Mouse (Mus musculus) retina, embryonic 14.5 days (tissue): ENCODE results near the gene Fuom.

Experiments used
- DNase-seq: peaks from one replicate; pipeline ENCODE4 v3.0.0-alpha.2; 2015; ENCODE audit warnings: low spot score

Gene Fuom

DNA sequence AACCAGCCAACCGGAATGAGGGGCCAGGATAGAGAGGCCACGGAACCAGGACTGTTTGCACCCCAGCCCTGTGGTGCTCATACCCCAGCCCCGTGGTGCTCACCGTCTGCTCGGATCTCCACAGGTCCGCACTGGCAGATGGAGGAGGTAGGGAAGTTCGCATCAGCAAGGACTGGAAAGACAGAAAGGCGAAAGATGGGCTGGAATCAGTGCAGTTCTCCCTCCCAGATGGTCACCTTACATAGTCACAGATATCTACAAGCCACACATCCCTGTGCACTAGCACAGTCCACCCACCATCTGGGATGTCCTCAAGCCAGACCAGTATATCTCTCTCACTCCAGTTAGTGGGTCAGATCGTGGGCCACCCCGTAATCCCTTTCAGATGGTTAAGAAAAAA is 743 bp downstream of the Fuom start:
- DNase-seq, result no peak

- no peak for DNase-seq
Measured at GRCm38 (mm10) chr7:140098466-140098865, 3.8 kb downstream of the Fuom start.

- no peak for DNase-seq
Measured at GRCm38 (mm10) chr7:140096055-140096454, 6.2 kb downstream of the Fuom start.

DNA sequence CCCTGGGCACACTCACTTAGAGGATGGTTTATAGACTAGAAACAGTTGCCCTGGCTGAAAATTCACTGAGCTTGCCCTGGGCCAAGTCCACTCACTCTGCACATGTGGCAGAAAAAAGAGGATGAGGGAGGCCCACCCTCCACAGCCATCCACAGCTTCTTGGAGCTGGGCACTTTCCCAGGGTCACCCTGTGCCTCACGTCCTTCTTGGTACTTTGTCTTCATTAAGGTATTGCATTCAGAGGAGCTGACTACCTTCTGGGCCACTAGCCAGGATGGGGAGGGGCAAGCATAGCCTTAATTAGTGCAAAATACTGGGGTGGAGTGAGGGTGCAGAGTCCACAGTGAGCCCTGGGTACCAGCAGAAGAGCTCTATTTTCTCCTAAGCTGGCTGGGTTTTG is 6.7 kb downstream of the Fuom start:
- no peak for DNase-seq

GRCm38 (mm10) chr7:140094954-140095353 is 7.3 kb downstream of the Fuom start:
- DNase-seq, result no peak

DNA sequence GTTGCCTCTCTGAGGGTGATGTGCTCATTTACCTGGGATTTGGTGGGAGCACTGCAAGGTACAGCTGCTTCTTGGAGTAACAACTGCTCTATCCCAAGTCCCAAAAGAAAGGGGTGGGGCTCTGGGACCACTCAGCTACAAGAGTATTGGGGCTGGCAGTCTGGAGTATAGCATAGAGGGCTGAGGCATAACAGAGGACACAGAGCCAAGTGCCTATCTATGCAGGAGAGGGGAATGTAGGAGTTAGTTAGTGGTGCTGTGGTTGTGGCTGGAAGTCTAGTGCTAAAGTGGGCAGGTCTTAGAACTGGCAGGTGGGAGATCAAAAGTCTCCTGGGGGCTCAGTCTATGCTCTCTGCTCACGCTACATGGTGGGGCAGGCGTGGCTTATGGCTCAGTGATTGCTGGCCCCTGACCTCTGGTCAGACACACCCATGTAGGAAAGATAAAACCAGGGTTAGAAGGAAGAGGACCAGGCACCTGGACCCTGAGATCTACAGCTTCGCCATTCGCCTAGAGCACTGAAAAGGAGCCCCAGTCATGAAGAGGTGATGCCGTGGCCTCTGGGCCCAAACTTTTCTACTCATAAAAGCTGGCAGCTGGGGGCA is 9.2 kb downstream of the Fuom start, which contains the start of gene Prap1:
TSS of gene Prap1 (plus strand) at position 472 of the 605 bp plus-strand sequence.
- no peak for DNase-seq

- DNase-seq, result no peak
Measured at GRCm38 (mm10) chr7:140090601-140091000, 11.6 kb downstream of the Fuom start.

- DNase-seq, result peak; percentile 85
Measured at GRCm38 (mm10) chr7:140082242-140082678, 20.0 kb downstream of the Fuom start, which contains the start of gene Caly. Gene Caly (minus strand): TSS chr7:140082548.

GRCm38 (mm10) chr7:140081408-140082241 is 20.6 kb downstream of the Fuom start:
- peak; percentile 10 for DNase-seq

- DNase-seq, result peak; percentile 85
Measured at GRCm38 (mm10) chr7:140080503-140081156, 21.6 kb downstream of the Fuom start.

DNA sequence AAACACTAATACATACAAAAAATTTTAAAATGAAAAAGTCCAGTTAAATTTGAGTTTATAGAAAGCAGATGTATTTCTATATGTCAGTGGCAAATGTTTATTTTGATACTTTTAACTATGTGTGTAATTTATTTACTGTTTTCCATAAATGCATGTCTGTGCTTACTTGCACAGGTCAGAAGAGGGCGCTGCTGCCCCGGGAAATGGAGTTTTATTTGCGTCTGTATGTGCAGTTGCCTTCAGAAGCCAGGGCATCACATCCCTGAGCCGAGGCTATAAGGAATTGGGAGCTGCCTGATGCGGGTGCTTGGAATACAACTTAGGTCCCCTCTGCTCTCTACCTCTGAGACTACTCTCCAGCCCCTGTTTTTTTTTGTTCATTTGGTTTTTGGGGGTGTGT is 23.5 kb downstream of the Fuom start:
- peak; percentile 87 for DNase-seq

DNA sequence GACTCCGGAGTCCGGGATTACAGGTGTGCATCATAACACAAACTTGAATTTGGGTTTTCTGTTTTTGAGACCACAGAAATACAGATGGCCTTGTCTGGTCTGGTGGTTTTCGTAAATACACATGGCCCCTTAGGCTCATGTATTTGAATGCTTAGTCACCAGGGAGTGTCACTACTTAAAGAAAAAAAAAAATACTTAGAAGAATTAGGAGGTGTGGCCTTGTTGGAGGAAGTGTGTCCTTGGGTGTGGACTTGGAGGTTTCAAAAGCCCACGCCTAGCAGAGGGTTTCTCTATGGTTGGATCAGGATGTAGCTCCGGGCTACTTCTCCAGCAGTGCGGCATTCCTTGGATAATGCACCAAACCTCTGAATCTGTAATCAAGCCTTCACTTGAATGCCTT is 24.5 kb downstream of the Fuom start:
- DNase-seq, result no peak

DNA sequence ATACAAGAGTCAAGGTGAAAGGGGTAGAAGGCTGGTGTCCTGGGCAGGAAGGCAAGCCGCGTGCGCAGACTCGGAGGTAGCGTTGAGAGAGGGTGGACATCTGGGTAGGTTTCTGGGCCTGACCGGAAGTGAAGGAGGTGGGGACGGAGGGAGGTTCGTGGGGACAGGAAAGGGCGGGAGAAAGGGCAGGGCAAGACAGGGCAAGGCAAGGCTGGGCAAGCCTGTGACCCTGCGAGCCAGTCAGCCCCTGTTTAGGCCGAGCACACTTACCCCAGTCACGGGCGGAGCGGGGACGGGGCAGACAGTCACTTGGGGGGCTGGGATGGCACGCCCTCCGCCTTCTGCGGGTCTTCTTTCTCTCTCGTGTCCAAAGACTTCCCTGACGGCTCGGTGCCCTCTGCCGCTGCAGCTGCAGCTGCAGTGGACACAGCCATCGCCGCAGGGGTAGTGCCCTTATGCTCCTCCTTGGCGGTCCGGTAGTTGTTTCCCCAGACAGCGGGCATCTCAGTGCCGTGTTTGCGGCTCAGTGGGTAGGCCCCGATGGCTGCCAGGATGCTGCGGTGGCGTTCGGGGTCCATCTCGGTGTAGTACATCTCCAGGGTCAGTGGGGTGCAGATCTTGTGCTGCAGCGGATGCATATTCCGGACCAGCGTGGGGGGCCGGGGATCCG is 32.1 kb downstream of the Fuom start:
- DNase-seq, result no peak

- DNase-seq, result no peak
Measured at GRCm38 (mm10) chr7:140067397-140067796, 34.8 kb downstream of the Fuom start.

GRCm38 (mm10) chr7:140063092-140063491 is 39.1 kb downstream of the Fuom start:
- peak; percentile 89 for DNase-seq

DNA sequence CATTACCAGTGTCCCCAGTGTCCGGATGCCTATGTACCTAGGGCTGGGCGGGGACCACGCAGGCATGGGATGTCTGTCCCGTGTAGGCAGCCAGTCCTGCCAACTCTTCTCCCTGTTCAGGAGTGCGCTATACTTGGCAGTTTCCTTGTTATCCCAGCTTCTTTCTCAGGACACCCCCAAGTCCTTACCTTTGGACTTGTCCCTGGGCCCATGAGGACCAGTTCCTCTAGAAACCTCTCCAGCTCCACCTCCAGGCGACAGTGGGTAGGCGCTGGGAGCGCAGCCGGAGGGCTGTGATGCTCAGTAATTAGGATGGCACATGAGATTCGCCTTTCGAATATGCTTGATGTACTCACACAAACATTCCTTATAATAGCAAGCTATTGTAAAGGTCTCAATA is 39.9 kb downstream of the Fuom start:
- peak; percentile 62 for DNase-seq

DNA sequence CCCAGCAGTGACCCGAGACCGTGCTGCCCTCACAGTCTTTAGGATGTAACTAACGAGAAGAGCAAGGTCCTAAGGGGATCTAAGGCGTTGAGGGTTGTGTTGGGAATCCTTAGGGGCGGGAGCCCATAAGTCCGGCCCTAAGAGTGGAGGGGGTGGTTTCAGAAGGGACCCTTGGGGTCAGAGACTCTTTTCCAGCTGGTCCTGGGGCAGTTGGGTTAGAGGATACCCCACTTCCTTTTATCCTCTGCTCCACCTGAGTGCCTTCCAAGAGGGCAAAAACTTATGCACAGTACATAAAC is 40.5 kb downstream of the Fuom start:
- DNase-seq, result no peak

DNA sequence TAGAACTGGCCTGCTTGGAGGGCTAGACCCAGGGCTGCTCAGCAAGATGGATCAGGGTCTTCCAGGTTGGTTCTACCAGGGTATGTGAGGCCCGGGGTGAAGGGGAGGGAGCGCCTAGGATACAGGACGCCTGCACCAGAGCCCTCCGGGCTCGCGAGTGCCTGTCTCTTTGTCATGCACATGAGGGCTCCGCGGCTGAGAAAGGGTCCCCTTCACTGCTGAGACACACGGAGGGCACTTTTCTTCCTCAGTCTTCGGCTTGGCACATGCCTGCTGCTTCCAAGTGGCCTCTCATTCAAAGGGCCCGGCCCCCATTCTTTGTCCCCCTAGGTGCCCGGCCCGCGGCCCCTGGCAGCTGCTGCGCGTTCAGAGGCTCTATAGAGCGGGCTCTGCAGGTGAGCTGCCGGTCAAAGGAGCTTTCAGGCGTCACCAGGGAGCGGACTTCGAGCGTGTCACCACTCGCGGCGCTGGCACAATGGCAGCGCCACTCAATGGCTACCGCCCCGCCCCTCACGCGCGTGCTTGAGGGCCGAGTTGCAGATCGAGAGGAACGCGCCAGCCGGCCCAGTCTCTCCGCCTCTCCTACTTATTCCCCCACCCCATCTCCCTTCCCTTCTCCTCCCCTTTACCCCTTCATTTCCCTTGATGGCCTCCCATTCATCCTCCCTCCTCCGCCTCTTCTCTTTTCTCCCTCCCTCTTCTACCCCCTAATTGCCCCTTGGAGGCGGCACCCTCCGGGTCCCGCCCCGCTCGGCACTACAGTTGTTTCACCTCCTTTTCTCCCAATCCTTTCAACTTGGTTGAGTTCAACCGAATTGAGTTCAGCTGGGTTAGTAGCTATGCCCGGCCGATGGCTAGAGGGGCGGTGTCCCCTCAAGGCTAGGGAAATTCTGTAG is 41.1 kb downstream of the Fuom start:
- DNase-seq, result peak; percentile 73

GRCm38 (mm10) chr7:140059601-140060000 is 42.6 kb downstream of the Fuom start:
- no peak for DNase-seq

DNA sequence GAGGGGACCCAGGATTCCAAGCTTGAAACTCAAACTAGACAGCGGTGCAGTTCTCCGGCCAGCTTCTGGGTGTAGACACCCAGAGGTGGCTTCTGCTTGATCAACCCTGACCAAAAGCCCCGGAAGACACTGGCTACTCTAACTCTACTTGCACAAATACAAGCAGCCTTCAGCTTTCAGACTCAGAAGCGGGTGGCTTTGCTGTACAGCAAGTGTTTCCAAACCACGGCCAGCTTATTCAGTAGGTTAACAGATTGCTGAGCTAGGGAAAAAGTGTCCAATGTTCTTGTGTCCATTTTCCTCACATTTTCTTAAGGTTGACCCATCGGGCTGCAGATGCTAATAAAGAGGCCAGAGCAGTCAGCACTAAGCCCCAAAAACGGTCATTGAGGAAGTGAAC is 43.7 kb downstream of the Fuom start:
- DNase-seq, result no peak
